Mouse (Mus musculus) lung, embryonic 15.5 days (tissue): ENCODE measurements around the gene Prm2. TPM values are rescaled to one million over a fixed set of nuclear protein-coding genes. Genes with fewer than 3 reads are reported as not detected.

Source experiments
- ATAC-seq: fragments of 200-750 bp; cut with Nextera tagmentation; 2 replicates; pipeline ENCODE4 v1.8.0; 2017; ENCODE audit warnings: moderate number of reproducible peaks, borderline replicate concordance; ENCODE audit not compliant: low FRiP score, low TSS enrichment; ENCODE audit errors: extremely low read depth
- H3K27ac ChIP-seq: fragments of 300-500 bp; sonication (generic); 2 replicates; pipeline ENCODE4 v1.5.1; 2015; ENCODE audit warnings: moderate library complexity, mild to moderate bottlenecking, inconsistent platforms
- H3K27me3 ChIP-seq: fragments of 300-500 bp; sonication (generic); 2 replicates; pipeline ENCODE4 v1.6.1; 2015; ENCODE audit warnings: inconsistent platforms
- H3K36me3 ChIP-seq: fragments of 300-500 bp; sonication (generic); 2 replicates; pipeline ENCODE4 v1.6.1; 2015; ENCODE audit warnings: inconsistent platforms
- H3K4me1 ChIP-seq: fragments of 300-500 bp; sonication (generic); 2 replicates; pipeline ENCODE4 v1.6.1; 2015; ENCODE audit warnings: inconsistent platforms
- H3K4me2 ChIP-seq: fragments of 300-500 bp; sonication (generic); 2 replicates; pipeline ENCODE4 v1.6.1; 2015; ENCODE audit warnings: inconsistent platforms, mild to moderate bottlenecking, moderate library complexity
- H3K4me3 ChIP-seq: fragments of 300-500 bp; sonication (generic); 2 replicates; pipeline ENCODE4 v1.5.1; 2015; ENCODE audit warnings: mild to moderate bottlenecking, inconsistent platforms
- H3K9ac ChIP-seq: fragments of 300-500 bp; sonication (generic); 2 replicates; pipeline ENCODE4 v1.6.1; 2015; ENCODE audit warnings: inconsistent platforms
- H3K9me3 ChIP-seq: fragments of 300-500 bp; sonication (generic); 2 replicates; pipeline ENCODE4 v1.6.1; 2016; ENCODE audit warnings: inconsistent platforms
- WGBS: fragments of 180-500 bp; shearing (Covaris S2); methylation state at CpG from one replicate; pipeline ENCODE4 v1.1.7; 2015; 5-methylcytosine and 5-hydroxymethylcytosine counted together
- polyA plus RNA-seq: library from polyadenylated mRNA; unstranded; fragments of >200 nt; fragmentation: Nextera tagmentation; extraction: Ambion mirVana; gene quantifications from 2 replicates; pipeline ENCODE4 v1.2.1, GENCODE M21; 2015

Prm2 gene
- polyA plus RNA-seq, 1 experiment from 2014 or later, result not detected

GRCm38 (mm10) chr16:10770531-10771325 lies 25.2 kb downstream of the Prm2 start:
- H3K27me3 ChIP-seq, result no peaks in the 10 kb centered on the region; the same call in 1 of the 2 replicates
- no peaks in the 10 kb centered on the region for H3K36me3 ChIP-seq
- no peak overlapping the region for H3K4me3 ChIP-seq
- no peak overlapping the region for H3K9ac ChIP-seq
- no peak overlapping the region for H3K4me2 ChIP-seq
- no peak overlapping the region for H3K27ac ChIP-seq
- no peaks in the 10 kb centered on the region for H3K9me3 ChIP-seq
- peaks cover 10% of the 10 kb centered on the region; the same call in 1 of the 2 replicates for H3K4me1 ChIP-seq
- ATAC-seq, result no peak
- 44% methylated on average over 4 of the region's 4 CpGs for WGBS

- no peaks in the 10 kb centered on the region; the same call in 1 of the 2 replicates for H3K27me3 ChIP-seq
- peaks cover 14% of the 10 kb centered on the region for H3K4me1 ChIP-seq
- ATAC-seq, result no peak
- no peak overlapping the region for H3K9ac ChIP-seq
- WGBS, result 57% methylated on average over 2 of the region's 2 CpGs
- H3K4me2 ChIP-seq, result no peak overlapping the region
- H3K4me3 ChIP-seq, result no peak overlapping the region
- no peak overlapping the region for H3K27ac ChIP-seq
- H3K36me3 ChIP-seq, result no peaks in the 10 kb centered on the region
- no peaks in the 10 kb centered on the region for H3K9me3 ChIP-seq
Observed at GRCm38 (mm10) chr16:10769661-10770060, 26.3 kb downstream of the Prm2 start.

GRCm38 (mm10) chr16:10768821-10769220 lies 27.1 kb downstream of the Prm2 start:
- Histone ChIP-seq H3K4me2 (no peak overlapping the region), H3K27ac (no peak overlapping the region), H3K9me3 (no peaks in the 10 kb centered on the region), H3K4me3 (no peak overlapping the region), H3K9ac (no peak overlapping the region), H3K27me3 (no peaks in the 10 kb centered on the region; the same call in 1 of the 2 replicates), H3K36me3 (no peaks in the 10 kb centered on the region), H3K4me1 (peaks cover 20% of the 10 kb centered on the region)
- 51% methylated on average over 9 of the region's 9 CpGs for WGBS
- no peak for ATAC-seq

GRCm38 (mm10) chr16:10767158-10767557 lies 28.8 kb downstream of the Prm2 start:
- no peaks in the 10 kb centered on the region for H3K36me3 ChIP-seq
- no peak overlapping the region for H3K9ac ChIP-seq
- no peak overlapping the region for H3K27ac ChIP-seq
- H3K4me2 ChIP-seq, result no peak overlapping the region
- H3K27me3 ChIP-seq, result no peaks in the 10 kb centered on the region; the same call in 1 of the 2 replicates
- 50% methylated on average over 4 of the region's 4 CpGs for WGBS
- no peaks in the 10 kb centered on the region for H3K9me3 ChIP-seq
- H3K4me3 ChIP-seq, result no peak overlapping the region
- no peak for ATAC-seq
- peaks cover 23% of the 10 kb centered on the region for H3K4me1 ChIP-seq

DNA sequence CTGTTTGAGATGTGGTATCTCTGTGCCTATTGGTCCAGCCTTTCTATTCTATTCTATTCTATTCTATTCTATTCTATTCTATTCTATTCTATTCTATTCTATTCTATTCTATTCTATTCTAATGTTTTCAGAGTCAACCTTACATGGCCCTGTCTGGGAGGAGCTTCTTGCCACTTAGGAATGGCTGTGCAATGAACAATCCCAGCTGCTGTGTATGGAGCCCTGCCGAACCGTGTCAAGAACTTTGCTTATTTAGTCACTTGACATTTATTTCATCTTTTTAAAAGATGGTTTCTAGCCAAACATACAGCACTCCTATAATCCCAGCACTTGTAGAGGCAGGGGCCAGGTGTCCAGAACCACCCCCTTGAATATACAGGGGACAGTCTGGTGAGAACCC lies 31.6 kb downstream of the Prm2 start:
- WGBS, result 14% methylated on average over 2 of the region's 2 CpGs
- peak; percentile 60; the same call in 1 of the 2 replicates for ATAC-seq

DNA sequence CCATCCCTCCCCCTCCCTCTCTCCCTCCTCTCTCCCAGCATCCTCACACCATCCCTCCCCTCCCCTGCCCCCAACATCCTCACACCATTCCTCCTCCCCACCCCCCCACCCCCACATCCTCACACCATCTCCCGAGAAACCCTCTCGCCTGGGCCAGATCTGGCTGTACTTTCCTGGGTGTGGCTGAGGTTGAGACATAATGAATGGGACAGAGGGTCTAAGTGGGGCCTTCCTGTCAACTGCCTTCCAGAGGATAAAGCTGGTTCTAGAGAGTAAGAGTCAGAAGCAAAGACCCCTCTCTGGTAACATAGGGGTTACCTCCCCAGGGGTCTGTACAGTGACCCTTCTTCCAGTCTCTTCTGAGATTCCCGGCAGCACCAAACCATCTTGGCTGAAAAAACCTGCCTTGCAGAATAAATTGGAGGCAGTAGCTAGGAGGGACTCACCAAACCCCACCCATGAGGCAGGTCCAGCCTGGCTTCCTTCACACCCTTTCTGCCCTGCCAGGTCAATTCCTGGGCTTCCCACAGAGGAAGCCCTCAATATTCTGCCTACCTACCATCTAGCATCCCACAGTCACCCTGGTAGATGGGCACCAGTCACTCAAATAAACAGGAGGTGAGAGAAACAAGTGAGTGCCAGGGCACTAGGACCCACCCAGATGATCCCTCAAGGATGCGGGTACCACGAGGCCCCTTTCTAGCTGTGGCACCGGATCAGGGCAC lies 32.2 kb downstream of the Prm2 start:
- no peak overlapping the region for H3K9ac ChIP-seq
- no peak for ATAC-seq
- 43% methylated on average over 6 of the region's 6 CpGs for WGBS
- H3K4me2 ChIP-seq, result no peak overlapping the region
- no peak overlapping the region for H3K4me3 ChIP-seq
- H3K9me3 ChIP-seq, result no peaks in the 10 kb centered on the region
- H3K4me1 ChIP-seq, result peaks cover 13% of the 10 kb centered on the region
- H3K27ac ChIP-seq, result no peak overlapping the region
- H3K36me3 ChIP-seq, result no peaks in the 10 kb centered on the region
- no peaks in the 10 kb centered on the region; the same call in 1 of the 2 replicates for H3K27me3 ChIP-seq

More for the DNA sequence above, 31.6 kb downstream of the Prm2 start:
- H3K9me3 ChIP-seq, result no peaks in the 10 kb centered on the region
- no peak overlapping the region for H3K4me3 ChIP-seq
- H3K27ac ChIP-seq, result no peak overlapping the region
- no peak overlapping the region for H3K4me2 ChIP-seq
- no peaks in the 10 kb centered on the region; the same call in 1 of the 2 replicates for H3K27me3 ChIP-seq
- H3K36me3 ChIP-seq, result no peaks in the 10 kb centered on the region
- peaks cover 13% of the 10 kb centered on the region for H3K4me1 ChIP-seq
- H3K9ac ChIP-seq, result no peak overlapping the region

GRCm38 (mm10) chr16:10762569-10763180 lies 33.3 kb downstream of the Prm2 start:
- WGBS, result 46% methylated on average over 5 of the region's 5 CpGs
- peaks cover 13% of the 10 kb centered on the region for H3K4me1 ChIP-seq
- H3K4me3 ChIP-seq, result no peak overlapping the region
- no peak overlapping the region for H3K4me2 ChIP-seq
- no peak for ATAC-seq
- H3K36me3 ChIP-seq, result no peaks in the 10 kb centered on the region
- H3K9ac ChIP-seq, result no peak overlapping the region
- no peaks in the 10 kb centered on the region for H3K9me3 ChIP-seq
- H3K27me3 ChIP-seq, result no peaks in the 10 kb centered on the region; the same call in 1 of the 2 replicates
- H3K27ac ChIP-seq, result no peak overlapping the region

- no peak overlapping the region for H3K4me2 ChIP-seq
- no peak overlapping the region for H3K4me3 ChIP-seq
- H3K4me1 ChIP-seq, result peaks cover 13% of the 10 kb centered on the region
- no peaks in the 10 kb centered on the region for H3K27me3 ChIP-seq
- WGBS, result 66% methylated on average over 8 of the region's 8 CpGs
- H3K9me3 ChIP-seq, result no peaks in the 10 kb centered on the region
- no peaks in the 10 kb centered on the region for H3K36me3 ChIP-seq
- no peak for ATAC-seq
- H3K9ac ChIP-seq, result no peak overlapping the region
- H3K27ac ChIP-seq, result no peak overlapping the region
Observed at GRCm38 (mm10) chr16:10761182-10761581, 34.8 kb downstream of the Prm2 start.

- WGBS, result 42% methylated on average over 6 of the region's 6 CpGs
- no peaks in the 10 kb centered on the region for H3K36me3 ChIP-seq
- no peak overlapping the region for H3K4me2 ChIP-seq
- no peaks in the 10 kb centered on the region for H3K4me1 ChIP-seq
- 0 out of 2 replicates have a peak, but pooled peaks have one; percentile 4 for ATAC-seq
- H3K9ac ChIP-seq, result no peak overlapping the region
- no peak overlapping the region for H3K4me3 ChIP-seq
- no peaks in the 10 kb centered on the region for H3K27me3 ChIP-seq
- no peaks in the 10 kb centered on the region for H3K9me3 ChIP-seq
- no peak overlapping the region for H3K27ac ChIP-seq
Observed at GRCm38 (mm10) chr16:10756168-10756567, 39.8 kb downstream of the Prm2 start.

GRCm38 (mm10) chr16:10754521-10755296 lies 41.2 kb downstream of the Prm2 start:
- Histone ChIP-seq H3K4me2 (no peak overlapping the region), H3K9ac (no peak overlapping the region), H3K27me3 (no peaks in the 10 kb centered on the region), H3K36me3 (no peaks in the 10 kb centered on the region), H3K9me3 (no peaks in the 10 kb centered on the region), H3K27ac (no peak overlapping the region), H3K4me3 (no peak overlapping the region), H3K4me1 (peaks cover 6% of the 10 kb centered on the region; the same call in 1 of the 2 replicates)
- WGBS, result 80% methylated on average over 3 of the region's 3 CpGs
- no peak for ATAC-seq

DNA sequence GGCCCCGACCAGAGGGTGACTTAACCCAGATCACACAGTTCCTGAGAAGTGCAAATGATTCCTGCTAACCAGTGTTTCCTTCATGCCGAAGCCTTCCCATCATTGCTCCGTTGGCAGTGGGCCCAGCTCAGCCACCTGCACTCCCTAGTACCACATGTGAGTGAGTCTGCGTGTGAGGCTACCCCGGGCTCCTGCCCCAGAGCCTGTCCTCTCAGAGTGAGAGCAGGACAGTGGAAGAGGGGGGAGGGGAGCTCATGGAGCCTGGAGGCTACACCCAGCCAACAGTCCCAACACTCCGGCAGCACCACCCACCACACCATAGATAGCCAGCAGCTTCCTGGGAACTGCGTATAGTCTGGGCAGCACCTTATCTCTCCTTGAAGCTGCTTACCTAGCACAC lies 46.1 kb downstream of the Prm2 start:
- Histone ChIP-seq H3K4me3 (no peak overlapping the region), H3K9ac (no peak overlapping the region), H3K27me3 (no peaks in the 10 kb centered on the region), H3K36me3 (no peaks in the 10 kb centered on the region), H3K27ac (no peak overlapping the region), H3K4me1 (peaks cover 9% of the 10 kb centered on the region), H3K4me2 (no peak overlapping the region), H3K9me3 (no peaks in the 10 kb centered on the region)
- WGBS, result 25% methylated on average over 7 of the region's 7 CpGs
- peak; percentile 61 for ATAC-seq
